Mouse (Mus musculus): ENCODE measurements at regions not wholly inside any gene's neighbourhood (a gene's known extent, or its start where the extent isn't known, plus 50 kb on each side); places are given as distances from the start of the nearest gene placed in this dataset.

GRCm38 (mm10) chr1:73159405-73159976 lies 143.8 kb upstream of the Tnp1 start:
- Histone ChIP-seq H3K36me3 (ENCODE audit: control insufficient read depth, insufficient read depth) (no peaks in the 10 kb centered on the region), H3K4me3 (ENCODE audit: insufficient read depth, poor library complexity, severe bottlenecking) (no peak overlapping the region), H3K79me3 (ENCODE audit: low read depth) (no peaks in the 10 kb centered on the region), H3K79me2 (ENCODE audit: control insufficient read depth, insufficient read depth) (no peaks in the 10 kb centered on the region), H3ac (ENCODE audit: control insufficient read depth, insufficient read length, low read depth) (no peak overlapping the region), H3K27me3 (ENCODE audit: control insufficient read depth, insufficient read depth, insufficient read length) (no peaks in the 10 kb centered on the region)
- TF ChIP-seq MYOG (IDR thresholded peaks at IDR 0.05; ENCODE audit: control insufficient read depth, extremely low read depth, insufficient read length) (no peak), FOSL1 (IDR thresholded peaks at IDR 0.05; ENCODE audit: insufficient read depth, low read length, poor library complexity, severe bottlenecking) (no peak), MAX (IDR thresholded peaks at IDR 0.05) (no peak), CTCF (IDR thresholded peaks at IDR 0.05; ENCODE audit: control insufficient read depth, insufficient read depth, insufficient read length) (no peak), MYOD1 (IDR thresholded peaks at IDR 0.05; ENCODE audit: control insufficient read depth, insufficient read length, low read depth) (no peak), CEBPB (IDR thresholded peaks at IDR 0.05; ENCODE audit: low read depth) (no peak), USF1 (IDR thresholded peaks at IDR 0.05; ENCODE audit: low read depth) (no peak)

GRCm38 (mm10) chr1:73153438-73154097 lies 137.9 kb upstream of the Tnp1 start:
- Histone ChIP-seq H3ac (ENCODE audit: control insufficient read depth, insufficient read length, low read depth) (no peak overlapping the region), H3K4me3 (ENCODE audit: insufficient read depth, poor library complexity, severe bottlenecking) (no peak overlapping the region), H3K36me3 (ENCODE audit: control insufficient read depth, insufficient read depth) (no peaks in the 10 kb centered on the region), H3K27me3 (ENCODE audit: control insufficient read depth, insufficient read depth, insufficient read length) (no peaks in the 10 kb centered on the region), H3K79me2 (ENCODE audit: control insufficient read depth, insufficient read depth) (no peaks in the 10 kb centered on the region), H3K79me3 (ENCODE audit: low read depth) (no peaks in the 10 kb centered on the region)
- TF ChIP-seq FOSL1 (IDR thresholded peaks at IDR 0.05; ENCODE audit: insufficient read depth, low read length, poor library complexity, severe bottlenecking) (no peak), CEBPB (IDR thresholded peaks at IDR 0.05; ENCODE audit: low read depth) (no peak), MYOG (IDR thresholded peaks at IDR 0.05; ENCODE audit: control insufficient read depth, extremely low read depth, insufficient read length) (no peak), MAX (IDR thresholded peaks at IDR 0.05) (no peak), USF1 (IDR thresholded peaks at IDR 0.05; ENCODE audit: low read depth) (no peak), MYOD1 (IDR thresholded peaks at IDR 0.05; ENCODE audit: control insufficient read depth, insufficient read length, low read depth) (no peak), CTCF (IDR thresholded peaks at IDR 0.05; ENCODE audit: control insufficient read depth, insufficient read depth, insufficient read length) (no peak)

DNA sequence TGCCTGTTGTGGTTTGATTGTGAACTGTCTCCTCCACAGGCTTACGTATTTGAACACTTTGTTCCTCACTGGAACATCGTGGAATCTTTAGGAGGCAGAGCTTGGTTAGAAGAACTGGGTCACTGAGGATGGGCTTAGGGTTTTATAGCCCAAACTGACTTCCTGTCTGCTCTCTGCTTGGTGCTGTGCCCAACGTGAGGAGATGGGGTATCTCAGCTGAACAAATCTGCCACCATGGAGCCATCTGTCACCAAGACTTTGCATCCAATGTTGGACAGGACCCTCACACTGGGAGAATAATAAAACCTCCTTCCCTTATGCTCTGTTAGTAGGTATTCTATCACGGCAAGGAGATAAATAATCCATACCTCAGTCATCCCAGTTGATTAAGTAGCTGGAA lies 134.2 kb upstream of the Tnp1 start:
- TF ChIP-seq CEBPB (IDR thresholded peaks at IDR 0.05; ENCODE audit: low read depth) = no peak
- TF ChIP-seq USF1 (IDR thresholded peaks at IDR 0.05; ENCODE audit: low read depth) = no peak
- no peak for TF ChIP-seq FOSL1 (IDR thresholded peaks at IDR 0.05; ENCODE audit: insufficient read depth, low read length, poor library complexity, severe bottlenecking)
- no peak for TF ChIP-seq MAX (IDR thresholded peaks at IDR 0.05)
- TF ChIP-seq MYOD1 (IDR thresholded peaks at IDR 0.05; ENCODE audit: control insufficient read depth, insufficient read length, low read depth) = no peak
- TF ChIP-seq CTCF (IDR thresholded peaks at IDR 0.05; ENCODE audit: control insufficient read depth, insufficient read depth, insufficient read length) = no peak
- TF ChIP-seq MYOG (IDR thresholded peaks at IDR 0.05; ENCODE audit: control insufficient read depth, extremely low read depth, insufficient read length) = no peak
- Histone ChIP-seq H3ac (ENCODE audit: control insufficient read depth, insufficient read length, low read depth) (no peak overlapping the region), H3K27me3 (ENCODE audit: control insufficient read depth, insufficient read depth, insufficient read length) (no peaks in the 10 kb centered on the region), H3K36me3 (ENCODE audit: control insufficient read depth, insufficient read depth) (no peaks in the 10 kb centered on the region), H3K4me3 (ENCODE audit: insufficient read depth, poor library complexity, severe bottlenecking) (no peak overlapping the region), H3K79me2 (ENCODE audit: control insufficient read depth, insufficient read depth) (no peaks in the 10 kb centered on the region), H3K79me3 (ENCODE audit: low read depth) (no peaks in the 10 kb centered on the region)

DNA sequence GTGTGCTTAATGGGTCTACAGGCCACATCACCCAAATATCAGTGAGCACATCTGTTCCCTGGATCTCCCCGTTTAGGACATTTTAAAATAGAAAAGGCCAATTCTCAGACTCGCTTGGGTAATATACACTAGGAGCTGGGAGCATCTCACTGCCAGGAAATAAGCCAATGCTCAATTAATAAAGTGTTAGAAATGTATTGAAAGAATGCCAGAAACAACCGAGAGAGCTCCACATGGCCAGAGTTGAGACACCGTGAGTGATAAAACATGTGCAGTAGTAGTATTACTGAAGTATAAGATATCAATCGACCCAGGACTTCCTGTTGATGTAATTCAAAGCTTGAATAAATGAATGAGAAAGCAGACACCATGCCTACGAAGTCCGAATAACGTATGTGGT lies 127.1 kb upstream of the Tnp1 start:
- no peaks in the 10 kb centered on the region for H3K27me3 ChIP-seq (ENCODE audit: control insufficient read depth, insufficient read depth, insufficient read length)
- no peaks in the 10 kb centered on the region for H3K36me3 ChIP-seq (ENCODE audit: control insufficient read depth, insufficient read depth)
- no peak overlapping the region for H3ac ChIP-seq (ENCODE audit: control insufficient read depth, insufficient read length, low read depth)
- H3K79me3 ChIP-seq (ENCODE audit: low read depth) = no peaks in the 10 kb centered on the region
- H3K4me3 ChIP-seq (ENCODE audit: insufficient read depth, poor library complexity, severe bottlenecking) = no peak overlapping the region
- TF ChIP-seq MYOD1 (IDR thresholded peaks at IDR 0.05; ENCODE audit: control insufficient read depth, insufficient read length, low read depth) (no peak), MAX (IDR thresholded peaks at IDR 0.05) (no peak), MYOG (IDR thresholded peaks at IDR 0.05; ENCODE audit: control insufficient read depth, extremely low read depth, insufficient read length) (no peak), CTCF (IDR thresholded peaks at IDR 0.05; ENCODE audit: control insufficient read depth, insufficient read depth, insufficient read length) (no peak), FOSL1 (IDR thresholded peaks at IDR 0.05; ENCODE audit: insufficient read depth, low read length, poor library complexity, severe bottlenecking) (no peak), CEBPB (IDR thresholded peaks at IDR 0.05; ENCODE audit: low read depth) (no peak), USF1 (IDR thresholded peaks at IDR 0.05; ENCODE audit: low read depth) (no peak)
- H3K79me2 ChIP-seq (ENCODE audit: control insufficient read depth, insufficient read depth) = no peaks in the 10 kb centered on the region

GRCm38 (mm10) chr1:73140557-73141345 lies 125.0 kb upstream of the Tnp1 start:
- no peak overlapping the region for H3K4me3 ChIP-seq (ENCODE audit: insufficient read depth, poor library complexity, severe bottlenecking)
- no peak overlapping the region for H3ac ChIP-seq (ENCODE audit: control insufficient read depth, insufficient read length, low read depth)
- TF ChIP-seq CTCF (IDR thresholded peaks at IDR 0.05; ENCODE audit: control insufficient read depth, insufficient read depth, insufficient read length) = no peak
- TF ChIP-seq USF1 (IDR thresholded peaks at IDR 0.05; ENCODE audit: low read depth) = no peak
- TF ChIP-seq CEBPB (IDR thresholded peaks at IDR 0.05; ENCODE audit: low read depth) = no peak
- no peak for TF ChIP-seq MYOG (IDR thresholded peaks at IDR 0.05; ENCODE audit: control insufficient read depth, extremely low read depth, insufficient read length)
- TF ChIP-seq MAX (IDR thresholded peaks at IDR 0.05) = no peak
- H3K36me3 ChIP-seq (ENCODE audit: control insufficient read depth, insufficient read depth) = no peaks in the 10 kb centered on the region
- no peaks in the 10 kb centered on the region for H3K27me3 ChIP-seq (ENCODE audit: control insufficient read depth, insufficient read depth, insufficient read length)
- no peaks in the 10 kb centered on the region for H3K79me2 ChIP-seq (ENCODE audit: control insufficient read depth, insufficient read depth)
- no peaks in the 10 kb centered on the region for H3K79me3 ChIP-seq (ENCODE audit: low read depth)

Data from C2C12 (cell line).